Mouse (Mus musculus) CH12F3 (cell line): ENCODE results near the gene Olfr1368.
"Not testable (repeated sequence)": the region's sequence is repeated elsewhere in the genome, so short reads cannot be mapped to it uniquely, and the experiment has no call there.

Experiments used
- in situ Hi-C: fragments of 300-500 bp; cut with MboI; formaldehyde crosslinking; loops from 2 replicates; pipeline ENCODE4 v1.14.3; 2020; ENCODE audit warnings: low sequenced_read_pairs

Olfr1368 gene

GRCm38 (mm10) chr13:21168371-21169011, 22.8 kb upstream of the Olfr1368 start:
- in situ Hi-C loops = no loop called here

- in situ Hi-C loops = no loop called here
Measured at GRCm38 (mm10) chr13:21167910-21168300, 22.2 kb upstream of the Olfr1368 start.

DNA sequence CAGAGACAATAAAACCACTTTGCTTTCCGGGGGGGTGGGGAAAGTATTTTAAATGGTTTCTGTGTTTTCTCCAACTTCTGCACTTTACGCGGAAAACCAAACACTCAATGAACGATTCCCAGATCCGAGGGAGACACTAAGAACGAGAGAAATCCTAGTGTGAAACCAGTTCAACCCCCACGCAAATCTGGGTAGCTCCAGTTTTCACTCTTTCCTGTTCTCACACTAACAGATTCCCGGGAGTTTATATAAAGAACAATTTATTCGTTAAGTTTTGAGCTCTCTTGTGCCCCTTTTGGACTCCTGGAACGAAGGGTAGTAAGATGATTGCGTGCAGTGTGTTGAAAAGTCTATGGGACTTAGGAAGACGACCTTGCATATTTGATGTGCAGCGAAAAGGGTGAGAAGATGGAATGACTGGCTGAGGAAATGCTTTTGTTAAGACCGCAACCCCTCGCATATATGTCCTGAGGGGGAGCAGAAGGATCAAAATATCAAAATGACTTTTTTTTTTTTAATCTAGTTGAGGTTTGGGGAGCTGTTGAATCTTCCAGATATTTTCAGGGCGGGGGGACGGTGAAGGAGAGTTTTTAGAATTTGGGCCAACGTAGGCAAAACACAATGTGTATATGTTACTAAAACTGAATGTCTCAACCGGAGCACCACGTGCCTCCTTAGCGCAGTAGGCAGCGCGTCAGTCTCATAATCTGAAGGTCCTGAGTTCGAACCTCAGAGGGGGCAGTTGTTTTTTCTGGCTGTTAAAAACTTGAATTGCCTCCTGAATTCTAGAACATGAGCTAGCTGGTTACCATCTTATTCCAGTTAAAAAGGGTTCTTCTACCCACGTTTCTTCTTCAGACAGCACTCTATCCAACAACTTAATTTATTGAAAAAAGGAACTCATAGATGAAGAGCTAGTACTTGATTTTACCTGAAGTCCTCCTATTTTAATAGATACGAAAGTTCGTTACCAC, 21.6 kb upstream of the Olfr1368 start:
- in situ Hi-C loops = no loop called here

DNA sequence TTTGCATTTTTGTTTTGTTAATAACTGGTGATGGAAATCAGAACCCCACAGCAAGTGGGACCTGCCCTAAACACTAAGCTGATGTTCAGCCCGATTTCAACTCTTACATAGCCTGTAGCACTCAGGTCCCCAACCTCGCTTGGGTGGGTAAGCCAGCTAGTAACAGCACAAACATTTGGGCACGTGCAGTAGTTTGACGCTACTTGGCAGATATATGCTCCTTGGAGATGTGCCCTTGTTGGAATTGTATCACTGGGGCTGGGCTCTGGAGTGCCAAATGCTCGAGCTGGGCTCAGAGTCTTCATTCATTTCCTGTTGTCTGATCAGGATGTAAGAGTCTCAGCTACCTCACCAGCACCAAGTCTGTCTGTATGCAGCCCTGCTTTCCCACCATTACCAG, 16.9 kb upstream of the Olfr1368 start:
- in situ Hi-C loops = no loop called here

DNA sequence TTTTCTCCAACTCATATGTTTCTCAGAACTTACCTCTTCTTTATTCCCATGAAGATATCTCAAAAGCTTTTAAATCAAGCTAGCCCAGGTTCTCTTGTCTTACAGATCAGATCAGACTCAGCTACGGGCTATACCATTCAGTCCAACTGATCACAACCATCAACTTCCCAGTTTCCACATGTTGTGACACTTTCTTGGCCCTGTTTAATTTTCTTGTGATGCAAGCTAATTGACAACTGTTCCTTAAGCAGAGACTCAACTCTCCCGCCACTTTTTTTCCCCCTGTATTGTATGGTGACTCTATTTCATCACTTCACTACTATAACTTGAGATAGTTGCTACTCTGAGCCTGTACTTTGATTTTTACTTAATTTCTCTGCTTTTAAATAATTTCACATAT, 15.9 kb upstream of the Olfr1368 start:
- in situ Hi-C loops = no loop called here

DNA sequence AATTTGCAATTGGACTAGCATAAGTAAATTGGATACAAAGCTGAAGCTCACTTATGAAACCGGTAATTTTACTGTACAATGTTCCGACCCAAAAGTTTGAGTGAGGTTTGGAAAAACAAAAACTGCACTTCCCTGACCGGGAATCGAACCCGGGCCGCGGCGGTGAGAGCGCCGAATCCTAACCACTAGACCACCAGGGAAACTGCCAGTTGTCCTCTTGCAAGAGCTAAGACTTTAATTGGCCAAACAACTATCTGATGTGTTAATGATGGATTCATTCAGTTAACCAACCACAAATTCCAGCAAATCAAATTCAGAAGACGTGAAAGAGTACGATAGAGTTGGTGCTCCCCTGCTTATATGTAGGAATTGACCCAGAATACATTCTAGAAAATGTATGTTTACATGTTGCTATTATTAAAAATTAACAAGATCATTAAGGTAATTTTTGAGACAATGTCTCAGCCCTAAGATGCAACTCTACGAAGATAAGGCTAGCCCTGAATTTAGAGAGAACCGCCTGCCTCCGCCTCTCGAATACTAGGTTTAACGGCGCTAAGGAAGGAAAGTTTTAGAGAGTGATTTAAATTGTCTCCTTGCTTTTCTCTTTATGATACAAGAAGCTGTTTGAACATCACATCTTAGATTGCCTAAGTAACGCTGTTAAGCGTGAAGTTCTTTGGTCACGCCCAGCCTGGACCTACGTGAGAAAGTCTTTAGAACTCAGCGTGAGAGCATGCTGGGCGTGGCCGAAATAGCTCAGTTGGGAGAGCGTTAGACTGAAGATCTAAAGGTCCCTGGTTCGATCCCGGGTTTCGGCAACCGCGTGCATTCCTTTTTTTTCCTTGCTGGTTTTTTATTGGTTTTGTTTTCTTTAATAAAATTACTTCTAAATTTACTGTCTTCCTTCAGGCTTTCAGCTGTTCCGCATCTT, 15.3 kb upstream of the Olfr1368 start:
- in situ Hi-C loops = no loop called here

DNA sequence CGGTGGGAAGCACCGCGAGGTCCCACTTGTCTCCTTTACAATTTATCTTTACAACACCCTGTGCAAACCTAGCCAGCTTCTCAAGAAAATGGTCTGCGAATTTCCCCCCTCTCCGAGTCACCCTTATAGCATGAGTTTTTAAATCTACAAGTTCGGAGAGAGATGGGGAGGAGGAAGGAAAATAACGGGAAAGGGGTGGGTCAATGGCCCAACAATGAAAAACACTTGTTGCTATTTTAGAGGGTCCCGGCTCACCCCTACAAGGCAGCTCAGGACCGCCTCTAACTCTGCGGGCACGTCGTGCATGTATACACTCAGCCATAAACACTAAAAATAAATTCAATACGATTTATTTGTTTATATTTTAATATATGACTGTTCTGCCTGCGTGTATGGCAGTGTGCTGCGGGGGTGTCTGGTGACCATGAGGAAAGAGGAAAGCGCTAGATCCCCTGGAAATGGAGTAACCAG, 14.4 kb upstream of the Olfr1368 start:
- in situ Hi-C loops = no loop called here

DNA sequence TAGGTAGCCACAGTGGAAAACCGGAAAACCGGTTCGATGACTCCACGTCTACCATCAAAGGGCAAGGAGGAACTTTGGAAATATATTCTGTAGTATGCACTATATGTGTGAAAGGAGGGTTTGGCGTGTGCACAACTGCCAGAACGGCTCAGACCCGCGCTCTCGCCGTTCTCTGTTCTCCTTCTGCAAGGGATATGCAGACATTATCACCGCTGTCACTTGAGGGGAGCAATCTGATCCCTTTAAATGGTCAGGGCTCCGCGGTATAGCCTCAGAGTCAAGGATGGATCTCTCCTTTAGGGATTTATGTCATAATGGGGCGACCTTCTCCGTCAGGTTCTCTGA, 13.8 kb upstream of the Olfr1368 start:
- in situ Hi-C loops = loop anchor here (10.0 kb wide), 1 partner anchor 855 kb away; no protein-coding TSS in a partner anchor

- in situ Hi-C loops = loop anchor here (10.0 kb wide), 1 partner anchor 854 kb away; no protein-coding TSS in a partner anchor
Measured at GRCm38 (mm10) chr13:21158785-21159474, 13.3 kb upstream of the Olfr1368 start.

DNA sequence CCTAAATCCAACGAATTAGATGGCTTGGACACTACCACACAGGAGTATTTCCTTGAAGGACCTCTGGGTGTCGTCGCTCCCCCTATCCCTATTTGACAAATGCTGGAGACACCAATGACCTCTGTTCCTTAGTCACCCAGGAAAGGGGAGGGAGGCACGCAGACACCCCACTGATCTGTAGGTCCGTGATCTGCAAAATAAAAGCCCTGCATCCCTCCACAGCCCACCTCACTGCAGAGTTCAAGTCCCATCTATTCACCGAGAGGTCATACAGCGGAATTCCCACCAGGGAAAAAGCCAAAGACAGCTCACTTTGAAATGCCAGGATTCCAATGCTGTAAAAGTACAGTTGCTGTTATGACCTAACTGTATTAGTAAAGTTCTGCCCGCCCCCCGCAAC, 12.4 kb upstream of the Olfr1368 start:
- in situ Hi-C loops = loop anchor here (10.0 kb wide), 1 partner anchor 853 kb away; no protein-coding TSS in a partner anchor

GRCm38 (mm10) chr13:21155888-21156287, 10.2 kb upstream of the Olfr1368 start:
- in situ Hi-C loops = loop anchor here (10.0 kb wide), 1 partner anchor 851 kb away; no protein-coding TSS in a partner anchor

- in situ Hi-C loops = no loop called here
Measured at GRCm38 (mm10) chr13:21142421-21142820, 3.2 kb downstream of the Olfr1368 start.

GRCm38 (mm10) chr13:21129339-21129738, 16.3 kb downstream of the Olfr1368 start, which contains the start of gene Olfr263:
Olfr263 (plus strand) TSS chr13:21129639.
- in situ Hi-C loops = not testable (repeated sequence)

DNA sequence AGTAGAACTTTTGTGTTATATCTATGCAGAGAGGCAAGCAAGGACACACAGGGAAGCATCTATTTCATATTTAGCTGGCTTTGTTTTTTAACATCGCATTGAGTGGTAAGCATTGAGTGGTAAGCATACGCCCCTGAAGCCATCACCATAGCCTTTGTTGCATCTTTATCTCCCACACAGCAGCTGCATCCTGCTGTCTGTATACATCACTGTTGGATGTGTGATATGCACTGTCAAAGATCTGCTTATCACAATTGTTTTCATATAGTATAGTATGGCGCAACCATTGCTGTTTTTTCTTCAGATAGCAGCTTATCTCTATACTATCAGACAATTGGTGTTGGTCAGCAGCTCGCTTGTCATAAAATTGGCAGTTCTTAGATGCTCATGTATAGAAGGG, 31.5 kb downstream of the Olfr1368 start:
- in situ Hi-C loops = no loop called here

DNA sequence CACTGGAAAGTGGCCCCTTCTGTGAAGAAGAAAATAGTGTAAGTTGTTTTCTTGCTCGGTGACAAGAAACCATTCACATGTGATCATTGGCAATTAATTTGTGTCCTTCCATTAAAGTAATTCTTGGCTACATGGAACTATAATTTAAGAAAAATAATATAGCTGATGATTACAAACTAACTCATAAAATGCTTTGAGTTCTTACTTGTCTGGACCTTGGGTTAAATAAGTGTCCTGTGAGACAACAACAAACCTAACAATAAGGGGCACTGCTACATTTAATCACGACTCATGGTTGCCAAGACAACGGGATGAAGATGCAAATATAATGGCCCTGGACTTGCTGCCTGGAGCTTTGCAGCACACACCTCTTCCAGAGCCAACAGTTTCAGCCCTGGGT, 34.5 kb downstream of the Olfr1368 start, which contains the start of gene Olfr1369-ps1:
Gene Olfr1369-ps1, plus strand, starts transcription at position 301 of the 400 bp plus-strand sequence.
- in situ Hi-C loops = not testable (repeated sequence)

DNA sequence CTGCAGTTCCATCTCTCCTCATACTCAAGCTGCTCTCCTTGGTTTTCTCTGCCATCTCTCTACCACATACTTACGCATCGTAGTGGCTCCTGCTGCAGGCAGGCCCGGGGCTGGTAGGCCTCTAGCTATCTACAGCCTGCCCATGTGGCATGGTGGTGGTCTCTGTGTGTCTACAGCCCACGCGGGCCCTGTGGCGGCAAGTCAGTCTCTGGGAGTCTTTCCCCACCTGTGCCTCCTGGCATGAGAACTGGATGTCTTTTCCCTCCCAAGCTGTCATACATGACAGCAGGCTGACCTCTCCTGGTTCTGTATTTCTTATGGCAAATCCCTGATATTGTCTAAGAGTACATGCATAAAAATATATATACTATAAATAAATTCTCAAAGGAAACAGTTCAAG, 35.2 kb downstream of the Olfr1368 start:
- in situ Hi-C loops = no loop called here

GRCm38 (mm10) chr13:21109759-21110158, 35.9 kb downstream of the Olfr1368 start:
- in situ Hi-C loops = no loop called here
